Mouse (Mus musculus) bone marrow macrophage, adult 2 months (primary cell): Measurements from ENCODE around the gene Atp5g3.

Experiments
- CTCF ChIP-seq: IDR thresholded peaks from 2 replicates; pipeline ENCODE4 v1.5.1; 2012; ENCODE audit warnings: low read depth, mild to moderate bottlenecking, low read length, moderate library complexity
- POLR2A ChIP-seq: IDR thresholded peaks from 2 replicates; pipeline ENCODE4 v1.6.1; 2012; ENCODE audit warnings: mild to moderate bottlenecking, low read depth, low read length, borderline replicate concordance

DNA sequence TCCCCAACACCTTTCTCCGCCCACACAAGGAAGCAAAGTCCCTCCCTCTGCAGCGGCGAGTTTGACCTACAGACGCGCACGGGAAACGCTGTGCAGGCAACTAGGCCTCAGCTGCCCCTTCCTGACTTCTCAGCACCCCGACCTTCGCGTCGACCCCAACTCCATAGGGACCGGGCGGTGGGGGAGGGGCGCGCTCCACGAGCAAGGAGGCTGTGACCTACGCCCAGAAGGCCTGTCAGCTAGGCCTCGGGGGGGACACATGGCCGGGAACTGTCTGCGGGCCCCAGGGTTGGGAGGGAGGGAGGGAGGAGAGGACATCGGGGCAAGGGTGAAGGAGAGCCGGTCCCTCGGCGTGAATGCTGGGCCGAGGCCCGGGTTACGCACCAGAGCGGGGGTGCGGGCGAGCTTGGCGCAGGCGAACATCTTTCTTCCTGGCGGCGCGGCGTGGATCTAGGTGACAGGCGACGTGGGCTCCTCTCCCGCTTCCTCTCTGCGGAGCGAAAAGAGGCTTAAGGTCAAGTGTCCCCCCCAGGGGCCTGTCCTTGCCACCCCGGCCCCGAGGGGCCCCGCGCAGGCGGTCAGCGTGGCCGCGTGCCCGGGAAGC lies 453 bp downstream of the Atp5g3 start:
- no peak for TF ChIP-seq POLR2A
- TF ChIP-seq CTCF, result no peak
